Mouse (Mus musculus) mouse trophoblast stem cell (cell line): Measurements from ENCODE around the gene Psme1.

Experiments
- in situ Hi-C, 2 experiments: fragments of 300-500 bp; cut with MseI, MboI; formaldehyde crosslinking; loops; 2 replicates in 1 of 2; 3 replicates in 1 of 2; pipeline ENCODE4 v1.15.1; 2025

Gene Psme1

DNA sequence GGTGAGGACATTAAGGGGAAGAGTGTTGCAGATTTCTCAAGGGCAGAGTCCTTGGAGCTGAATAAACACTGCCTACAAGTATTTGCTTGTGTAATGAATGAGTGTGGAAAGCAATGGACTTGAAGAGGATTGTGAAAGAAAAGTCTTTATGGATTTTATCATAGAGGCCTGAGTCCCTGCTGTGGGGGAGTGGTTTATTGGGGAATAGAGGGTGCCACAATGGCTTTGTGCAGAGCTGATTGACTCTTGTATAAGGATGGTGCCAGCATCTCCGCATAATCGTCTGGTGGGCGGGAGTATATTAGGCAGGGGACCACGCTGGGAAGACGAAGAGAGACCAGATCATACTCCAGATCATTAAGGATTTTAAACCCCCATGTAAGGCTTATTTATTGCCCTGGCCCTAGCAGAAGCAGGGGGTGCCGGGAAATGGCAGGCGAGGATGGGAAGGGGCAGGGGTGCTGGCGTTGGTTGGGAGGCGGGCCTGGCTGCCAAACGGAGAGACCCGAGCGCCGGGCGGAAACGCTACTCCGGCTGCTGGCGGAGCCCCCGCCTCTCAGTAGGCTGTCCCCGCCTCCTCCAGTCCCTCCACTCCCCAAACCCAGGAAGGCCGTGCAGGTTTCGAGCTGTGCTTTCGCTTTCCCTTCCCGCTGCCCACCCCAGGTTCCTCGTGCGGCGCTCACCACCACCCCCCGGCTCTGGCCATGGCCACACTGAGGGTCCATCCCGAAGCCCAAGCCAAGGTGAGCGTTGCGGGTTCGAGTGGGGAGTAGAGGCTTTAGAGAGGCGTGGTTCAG is at the start of gene Psme1:
Gene Psme1, plus strand, starts transcription at position 253 of the 797 bp plus-strand sequence.
- in situ Hi-C loops = no loop called here

DNA sequence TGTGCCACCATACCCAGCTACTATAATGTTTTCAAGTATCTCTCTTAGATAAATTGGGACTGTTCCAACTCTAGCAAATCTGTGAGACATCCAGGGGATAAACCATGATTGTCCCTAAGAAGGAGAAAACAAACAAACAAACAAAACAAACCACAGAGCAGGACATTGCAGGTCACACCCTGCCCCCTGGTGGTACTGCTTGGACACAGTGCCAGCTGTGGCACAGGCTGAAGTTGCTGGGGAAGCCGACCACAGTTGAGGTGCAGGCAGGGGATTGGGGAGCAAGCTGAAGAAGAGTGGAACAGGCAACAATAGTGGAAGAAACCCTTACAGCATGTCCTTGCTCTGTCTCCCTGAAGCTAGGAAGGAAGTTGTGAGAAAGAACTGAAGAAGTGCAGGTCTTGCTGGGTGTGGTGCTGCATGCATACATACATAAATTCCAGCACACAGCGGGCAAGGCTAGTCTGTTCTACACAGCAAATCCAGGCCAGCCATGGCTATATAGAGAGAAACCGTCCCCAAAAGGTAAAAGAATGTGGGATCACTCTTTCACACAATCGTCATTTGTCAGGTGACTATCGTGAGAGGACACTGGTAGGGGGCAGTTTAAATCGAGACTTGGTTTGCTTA is 41.7 kb upstream of the Psme1 start:
- in situ Hi-C loops = no loop called here

DNA sequence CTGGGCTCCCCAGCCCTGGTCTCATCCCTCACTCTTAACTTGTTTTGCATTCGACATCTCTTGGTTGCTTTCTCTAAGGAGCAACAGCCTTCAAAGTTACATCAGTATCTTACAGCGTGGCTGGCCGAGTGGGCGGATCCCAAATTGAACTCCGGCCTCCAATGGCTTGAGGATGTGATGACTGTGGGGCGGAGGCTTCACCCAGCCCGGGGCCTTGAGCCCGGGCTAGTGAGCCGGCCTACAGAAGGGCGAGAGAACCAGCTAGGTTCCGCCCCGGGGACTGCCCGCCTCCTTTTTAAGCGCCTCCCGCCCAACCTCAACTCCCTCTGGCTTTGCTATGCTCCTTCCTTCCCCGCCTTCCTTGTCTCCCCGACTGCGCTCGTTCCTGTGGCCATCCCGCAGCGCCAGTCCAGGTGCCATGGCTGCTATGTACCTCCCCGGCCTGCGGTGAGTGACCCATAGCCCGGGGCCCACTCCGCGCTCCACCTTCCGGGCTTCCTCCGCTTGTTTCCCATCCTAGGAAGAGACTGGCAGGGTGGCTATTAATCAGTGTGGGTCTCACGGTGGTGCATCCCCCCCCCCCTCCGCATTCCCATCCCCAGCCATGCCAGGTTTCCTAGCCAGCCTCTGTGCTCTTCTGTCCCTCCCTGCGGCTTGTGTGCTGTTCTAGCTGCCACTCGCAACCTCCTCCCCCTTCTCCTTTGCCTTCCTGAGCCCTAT is 37.7 kb upstream of the Psme1 start, which contains the start of gene Pck2:
Gene Pck2, plus strand, starts transcription at position 200 of the 720 bp plus-strand sequence.
- in situ Hi-C loops = no loop called here

DNA sequence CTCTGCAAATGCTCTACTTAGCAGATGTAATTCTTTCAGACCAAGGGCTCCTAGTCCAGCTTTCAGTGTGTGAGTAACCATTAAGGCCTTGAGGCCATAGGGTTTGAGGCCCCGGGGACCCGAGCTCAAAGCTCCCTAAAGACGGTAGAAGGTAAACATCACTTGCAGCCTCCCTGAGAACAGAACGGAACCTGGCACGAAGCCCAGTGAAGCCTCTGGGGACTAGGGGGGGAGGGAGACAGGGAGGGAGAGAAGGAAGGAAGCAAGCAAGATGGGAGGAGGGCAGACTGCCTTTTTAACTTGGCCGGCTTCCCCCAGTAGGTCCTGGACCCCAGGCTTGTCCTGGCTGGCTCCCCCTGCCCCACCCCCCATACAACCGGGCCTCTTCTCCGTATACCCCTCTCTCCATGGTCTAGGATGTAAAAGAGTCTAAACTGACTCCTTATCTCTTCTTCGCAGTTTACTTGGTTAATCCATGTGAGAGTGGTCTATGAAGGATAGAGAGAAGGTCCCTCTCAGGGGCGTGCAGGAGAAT is 37.1 kb upstream of the Psme1 start:
- in situ Hi-C loops = no loop called here

DNA sequence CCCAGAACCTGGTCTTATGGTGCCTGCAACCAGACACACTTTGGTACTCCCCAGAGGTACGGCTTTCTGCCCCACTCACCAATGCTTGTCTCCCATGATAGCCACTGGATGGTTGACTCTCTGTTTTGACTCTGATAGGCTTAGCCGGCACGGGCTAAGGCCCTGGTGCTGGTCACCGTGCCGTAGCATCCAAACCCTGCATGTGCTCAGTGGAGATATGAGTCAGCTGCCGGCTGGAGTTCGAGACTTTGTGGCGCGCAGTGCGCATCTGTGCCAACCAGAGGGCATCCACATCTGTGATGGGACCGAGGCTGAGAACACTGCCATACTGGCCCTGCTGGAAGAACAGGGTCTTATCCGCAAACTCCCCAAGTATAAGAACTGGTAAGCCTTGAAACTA is 35.7 kb upstream of the Psme1 start:
- in situ Hi-C loops = no loop called here

DNA sequence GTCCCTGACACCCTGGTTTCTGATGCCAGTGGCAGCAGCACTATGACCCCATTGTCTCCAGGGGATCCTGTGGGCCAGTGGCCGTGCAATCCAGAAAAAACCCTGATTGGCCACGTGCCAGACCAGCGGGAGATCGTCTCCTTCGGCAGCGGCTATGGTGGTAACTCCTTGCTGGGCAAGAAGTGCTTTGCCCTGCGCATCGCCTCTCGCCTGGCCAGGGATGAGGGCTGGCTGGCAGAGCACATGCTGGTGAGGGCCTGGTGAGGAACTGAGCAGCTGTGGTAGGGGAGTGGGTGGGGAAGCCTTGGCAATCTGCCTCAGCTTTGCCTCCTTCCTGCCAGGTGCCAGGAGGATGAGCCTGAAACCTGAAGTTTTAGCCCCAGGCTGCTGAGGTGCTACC is 33.6 kb upstream of the Psme1 start:
- in situ Hi-C loops = no loop called here

DNA sequence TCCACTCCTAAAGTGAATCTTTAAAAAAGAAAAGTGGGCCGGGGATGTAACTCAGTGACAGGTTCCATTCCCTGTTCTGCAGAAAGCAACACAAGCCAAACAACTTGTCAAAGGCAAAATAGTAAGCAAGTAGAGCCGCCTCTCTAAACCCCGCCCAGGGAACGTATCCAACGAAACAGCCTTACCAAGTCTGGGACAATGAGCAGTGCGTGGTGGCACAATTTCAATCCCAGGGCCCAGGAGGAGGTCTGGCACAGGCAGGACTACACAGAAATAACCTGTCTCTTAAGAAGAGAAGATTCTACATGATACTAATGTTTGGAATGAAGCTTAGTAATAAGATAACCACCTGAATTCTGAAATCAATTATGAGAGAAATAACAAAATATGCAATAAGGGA is 27.7 kb upstream of the Psme1 start:
- in situ Hi-C loops = no loop called here

DNA sequence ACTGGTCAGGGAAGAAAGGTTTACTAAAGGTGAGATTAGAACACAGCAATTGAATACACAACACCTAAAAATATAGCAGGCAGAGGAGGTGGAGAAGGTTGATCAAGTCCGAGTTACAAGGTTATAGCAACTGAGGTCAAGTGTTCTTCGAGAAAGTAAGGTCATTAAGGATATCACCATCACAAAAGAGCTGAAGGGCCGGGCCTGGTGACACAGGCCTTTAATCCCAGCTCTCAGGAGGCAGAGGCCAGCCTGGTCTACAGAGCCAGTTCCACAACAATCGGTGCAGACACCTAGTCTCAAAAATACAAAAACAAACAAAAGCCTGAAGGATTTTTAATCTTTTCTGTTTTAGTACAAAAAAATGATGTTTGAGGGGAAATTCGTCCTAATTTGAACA is 26.6 kb upstream of the Psme1 start:
- in situ Hi-C loops = no loop called here

DNA sequence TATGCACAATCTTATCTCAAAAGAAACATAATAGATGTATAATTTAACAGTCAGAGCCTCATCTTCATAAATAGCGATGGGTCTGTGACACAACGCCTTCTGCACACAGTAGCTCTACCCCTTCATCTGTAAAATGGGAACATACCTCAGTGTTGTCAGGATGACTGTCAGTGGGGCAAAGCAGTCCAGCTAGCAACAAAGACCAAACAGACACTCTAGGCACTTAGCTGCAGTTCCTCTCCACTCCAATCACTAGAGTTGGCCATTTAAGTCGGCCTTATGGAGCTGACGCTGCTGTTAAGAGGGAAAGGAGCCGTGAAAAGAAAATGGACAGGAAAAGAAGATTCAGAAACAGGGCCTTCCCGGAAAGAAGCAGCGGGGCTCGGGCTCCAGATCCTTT is 26.1 kb upstream of the Psme1 start:
- in situ Hi-C loops = no loop called here

DNA sequence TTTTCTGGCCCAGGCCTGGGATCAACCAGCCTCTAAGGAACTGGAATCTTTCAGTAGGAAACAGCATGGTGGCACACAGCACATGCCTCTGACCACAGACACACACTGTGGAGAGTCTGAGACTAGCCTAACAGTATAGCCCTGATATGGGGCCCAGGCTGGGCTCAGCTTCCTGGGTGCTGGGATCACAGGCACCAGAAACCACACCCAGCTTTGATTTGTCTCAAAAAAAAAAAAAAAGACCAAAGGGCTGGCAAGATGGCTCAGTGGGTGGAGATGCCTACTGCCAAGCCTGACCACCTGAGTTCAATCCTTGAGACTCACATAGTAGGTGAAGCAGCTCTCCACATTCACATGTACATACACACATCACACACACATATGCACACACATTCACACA is 23.3 kb upstream of the Psme1 start:
- in situ Hi-C loops = no loop called here

DNA sequence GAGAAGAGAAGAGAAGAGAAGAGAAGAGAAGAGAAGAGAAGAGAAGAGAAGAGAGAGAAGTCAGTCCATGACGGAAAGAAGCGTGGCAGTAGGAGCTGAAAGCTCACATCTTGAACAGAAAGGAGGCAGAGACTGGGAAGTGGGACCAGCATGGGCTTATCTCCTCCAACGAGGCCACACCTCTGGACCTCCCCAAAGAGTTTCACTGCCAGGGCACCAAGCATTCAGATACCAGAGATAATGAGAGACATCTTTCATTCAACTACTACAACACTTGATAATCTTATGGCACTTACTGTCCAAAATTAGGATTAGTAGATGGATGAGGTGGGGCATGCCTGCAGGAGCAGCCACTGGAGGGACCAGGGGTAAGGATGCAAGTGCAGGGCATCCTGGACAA is 22.1 kb upstream of the Psme1 start:
- in situ Hi-C loops = no loop called here

DNA sequence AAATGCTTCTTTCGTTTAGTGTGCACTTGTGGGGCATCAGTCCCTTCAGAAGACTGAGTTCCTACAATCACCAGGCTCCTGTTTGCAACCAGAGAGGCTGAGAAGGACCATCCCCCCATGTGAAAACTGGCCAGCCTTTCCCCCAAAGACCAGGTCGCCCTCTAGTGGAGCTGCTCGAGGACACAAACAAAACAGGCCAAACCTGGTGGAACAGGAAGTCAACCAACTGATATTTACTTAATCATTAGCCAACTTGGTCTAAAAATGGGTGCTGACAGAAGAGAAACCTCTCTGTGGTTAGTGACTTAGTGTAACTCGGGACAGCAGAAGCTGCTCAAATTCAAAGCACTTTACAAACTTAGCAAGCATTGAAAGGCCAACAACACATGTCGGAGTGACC is 20.9 kb upstream of the Psme1 start:
- in situ Hi-C loops = no loop called here

DNA sequence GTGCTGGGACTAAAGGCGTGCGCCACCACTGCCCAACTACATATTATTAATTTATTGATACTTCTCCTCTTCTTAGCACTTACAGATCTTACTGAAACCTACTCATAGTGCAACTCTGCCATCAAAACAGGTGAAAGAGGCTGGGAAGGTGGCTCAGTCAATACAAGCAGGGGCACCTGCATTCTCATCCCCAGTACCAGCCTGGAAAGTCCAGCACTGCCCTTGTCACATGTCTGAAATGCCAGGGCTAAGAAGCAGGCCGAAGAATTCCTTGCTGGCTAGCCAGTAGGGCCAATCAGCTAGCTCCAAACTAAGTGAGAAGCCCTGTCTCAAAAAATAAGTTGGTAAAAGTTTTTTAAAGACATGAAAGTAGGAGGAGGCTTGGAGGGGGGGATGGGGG is 20.3 kb upstream of the Psme1 start:
- in situ Hi-C loops = no loop called here

DNA sequence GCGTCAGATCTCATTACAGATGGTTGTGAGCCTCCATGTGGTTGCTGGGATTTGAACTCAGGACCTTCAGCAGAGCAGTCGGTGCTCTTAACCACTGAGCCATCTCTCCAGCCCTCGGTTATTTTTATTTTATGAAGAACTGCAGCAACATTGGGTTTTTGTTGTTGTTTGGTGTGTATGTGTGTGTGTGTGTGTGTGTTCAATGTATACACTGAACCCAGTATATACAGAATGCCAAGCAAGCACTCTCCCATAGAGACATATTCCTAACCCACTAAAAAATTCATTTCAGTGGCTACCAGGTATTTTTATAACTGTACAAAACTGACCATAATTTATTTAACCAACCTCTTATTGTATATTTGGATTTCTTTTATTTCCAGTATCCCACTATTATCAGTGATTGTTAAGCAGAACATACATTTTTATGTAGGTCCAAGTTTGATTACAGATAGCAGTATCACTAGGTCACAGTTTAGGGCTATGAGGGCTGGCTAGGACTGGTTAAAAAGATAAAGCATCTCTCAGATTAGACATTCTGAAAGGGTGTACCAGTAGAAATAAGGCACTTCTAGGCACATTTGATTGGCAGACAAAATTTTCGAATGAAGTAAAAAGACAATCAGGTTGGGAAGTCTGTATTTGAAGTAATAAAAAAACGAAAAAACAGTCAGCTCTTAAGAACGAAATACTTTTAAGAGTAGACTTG is 19.0 kb upstream of the Psme1 start:
- in situ Hi-C loops = no loop called here

DNA sequence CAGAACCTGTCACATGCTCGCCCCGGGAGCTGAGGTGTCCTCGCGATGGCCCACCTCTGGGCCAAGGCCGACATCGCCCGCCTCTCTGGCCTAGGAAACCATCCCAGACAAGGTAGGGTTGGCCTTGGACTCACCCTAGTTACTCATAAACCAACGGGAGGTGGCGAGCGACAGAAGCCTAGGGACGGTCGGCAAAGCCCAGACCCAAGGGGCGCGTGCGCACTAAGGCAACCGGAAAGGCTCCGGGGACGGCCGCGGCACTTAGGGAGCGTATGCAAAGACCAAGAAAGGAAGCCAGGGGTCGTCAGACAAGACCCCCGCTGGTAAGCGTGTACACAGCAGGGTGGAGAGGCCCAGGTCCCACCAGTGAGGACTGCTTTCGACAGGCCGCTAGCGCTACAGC is 18.1 kb upstream of the Psme1 start, which contains the start of gene Dcaf11:
Gene Dcaf11, plus strand, starts transcription at position 208 of the 403 bp plus-strand sequence.
- in situ Hi-C loops = no loop called here

DNA sequence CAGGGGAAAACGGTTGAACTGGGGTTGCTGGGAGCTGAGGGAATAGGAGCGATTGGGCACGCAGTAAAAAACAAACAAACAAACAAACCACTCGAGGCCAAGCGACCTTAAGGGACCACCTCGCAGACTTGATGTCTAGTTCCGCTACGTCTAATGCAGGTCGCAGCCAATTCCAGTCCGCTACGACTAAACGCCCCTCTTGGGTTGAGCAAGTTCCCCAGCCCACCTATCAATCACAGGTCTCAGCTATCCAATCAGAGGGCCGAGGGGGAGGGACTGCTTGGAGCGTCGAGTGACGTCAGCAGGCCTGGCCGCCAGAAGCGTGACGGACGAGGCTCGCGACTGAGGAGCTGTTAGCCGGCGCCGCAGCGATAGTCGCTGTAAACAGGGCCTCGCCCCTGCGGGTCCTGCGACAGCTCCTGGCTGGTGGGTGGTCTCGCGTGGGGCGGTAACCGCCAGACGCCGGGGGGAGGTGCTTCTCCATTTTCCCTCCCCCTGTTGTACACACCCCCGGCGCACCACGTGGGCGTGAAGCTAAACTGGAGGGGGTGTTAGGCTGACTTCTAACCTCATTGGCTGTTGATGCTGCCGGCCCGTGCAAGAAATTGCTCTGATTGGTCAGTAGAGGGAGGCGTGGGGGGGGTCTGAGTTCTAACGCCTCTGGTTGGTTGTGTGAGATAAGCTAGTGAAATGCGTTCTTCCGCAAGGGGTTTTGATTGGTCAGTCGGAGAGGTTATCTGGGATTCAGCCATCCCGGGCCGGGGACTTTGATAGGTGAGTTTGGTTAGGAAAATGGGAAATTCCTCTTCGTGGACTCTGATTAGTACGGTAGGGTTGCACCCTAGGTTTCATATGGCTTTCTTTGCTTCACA is 17.5 kb upstream of the Psme1 start, which contains the start of gene A730061H03Rik:
Gene A730061H03Rik, minus strand, starts transcription at position 205 of the 872 bp plus-strand sequence.
- in situ Hi-C loops = no loop called here

DNA sequence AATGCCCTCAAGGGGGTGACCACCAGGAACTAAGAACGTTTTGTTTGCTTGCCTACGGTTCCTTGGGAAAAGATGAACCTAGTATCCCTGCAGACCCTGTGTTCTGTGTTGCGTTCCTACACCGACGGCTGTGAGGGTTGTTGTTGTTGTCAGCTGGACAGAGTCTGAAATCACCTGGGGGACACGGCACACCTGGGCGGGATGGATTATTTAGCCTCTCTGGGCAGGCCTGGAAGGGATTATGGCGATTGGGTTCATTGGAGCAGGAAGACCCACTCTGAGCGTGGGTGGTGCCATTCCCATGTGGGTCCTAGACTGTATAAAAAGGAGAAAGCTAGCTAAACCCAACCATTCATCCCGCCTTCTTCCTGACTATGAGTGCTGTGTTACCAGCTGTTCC is 16.1 kb upstream of the Psme1 start:
- in situ Hi-C loops = no loop called here

DNA sequence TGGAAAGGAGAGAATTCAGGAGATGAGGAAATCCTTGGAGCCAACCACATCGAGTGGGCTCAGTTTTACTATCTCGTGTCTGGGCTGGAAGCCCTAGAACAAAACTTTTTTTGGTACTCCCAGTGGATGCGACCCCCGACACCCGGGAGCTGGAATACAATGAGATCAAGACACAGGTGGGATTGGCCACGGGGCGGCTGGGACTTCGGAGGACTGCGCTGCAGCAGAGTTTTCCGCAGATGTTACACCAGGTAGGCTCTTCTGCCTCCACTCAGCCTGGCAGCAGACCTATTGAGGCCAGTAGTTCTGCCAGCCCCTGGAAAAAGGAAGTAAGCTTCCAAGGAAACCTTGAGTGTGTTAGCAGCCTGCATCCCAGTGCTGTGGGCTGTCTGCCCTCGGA is 14.7 kb upstream of the Psme1 start:
- in situ Hi-C loops = no loop called here

DNA sequence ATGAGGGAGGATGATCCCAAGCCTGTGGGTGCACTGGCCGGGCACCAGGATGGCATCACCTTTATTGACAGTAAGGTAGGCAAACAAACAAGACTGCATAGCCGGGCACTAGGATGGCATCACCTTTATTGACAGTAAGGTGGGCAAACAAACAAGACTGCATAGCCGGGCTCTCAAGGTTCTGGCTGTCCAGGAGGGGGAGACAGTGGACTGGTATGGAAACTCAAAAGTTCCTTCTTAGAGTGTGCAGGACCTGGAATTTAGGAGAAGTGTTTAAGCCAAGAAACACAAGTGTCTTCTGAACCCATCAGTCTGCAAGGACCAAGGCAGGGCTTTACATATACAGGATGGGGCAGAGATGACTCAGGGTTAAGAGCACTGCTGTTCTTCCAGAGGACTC is 12.2 kb upstream of the Psme1 start:
- in situ Hi-C loops = no loop called here

DNA sequence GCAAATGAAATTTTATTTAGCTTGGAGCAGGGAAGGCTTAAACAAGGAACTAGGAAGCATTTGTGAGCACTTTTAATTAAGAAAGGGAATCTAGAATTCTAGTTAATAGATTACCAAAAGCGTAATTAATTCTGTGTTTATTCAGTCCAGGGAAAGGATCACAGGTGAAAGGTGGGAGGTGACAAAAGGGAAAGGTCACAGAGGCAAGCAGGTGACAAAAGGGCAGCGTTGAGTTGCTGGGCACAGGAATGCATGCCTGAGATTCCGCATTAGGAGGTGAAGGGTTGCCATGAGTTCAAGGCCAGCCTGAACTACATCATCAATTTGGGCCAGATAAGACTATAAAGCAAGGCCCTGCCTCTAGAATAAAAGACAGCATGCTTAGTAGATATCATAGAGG is 10.4 kb upstream of the Psme1 start:
- in situ Hi-C loops = no loop called here

DNA sequence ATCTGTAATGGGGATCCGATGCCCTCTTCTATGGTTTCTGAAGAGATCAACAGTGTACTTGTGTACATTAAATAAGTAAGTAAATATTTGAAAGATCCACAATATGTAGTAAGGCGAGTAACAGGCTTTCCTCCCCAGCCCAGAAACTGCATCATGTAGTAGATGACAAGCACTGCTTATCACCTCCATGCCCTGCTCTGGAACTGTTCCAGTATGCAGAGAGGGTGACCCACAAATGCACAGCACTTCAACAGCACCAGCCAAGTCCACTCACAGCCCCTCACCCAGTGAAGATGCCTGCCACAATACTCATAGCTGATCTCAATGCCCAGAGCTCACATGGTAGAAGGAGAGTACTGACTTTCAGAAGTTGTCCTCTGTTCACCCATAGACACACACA is 7.3 kb upstream of the Psme1 start:
- in situ Hi-C loops = no loop called here
